Mouse (Mus musculus) cerebellum, postnatal 10 days (tissue): ENCODE measurements around the gene Amz2.
A peak's percentile ranks its signal among the peaks of the same experiment; 100 is the strongest.

Experiments
- DNase-seq, 2 experiments: peaks; one replicate each; pipeline ENCODE4 v3.0.0; 2021; ENCODE audit warnings: mixed read lengths in 2 of 2

Amz2 gene

GRCm38 (mm10) chr11:109422263-109422662 lies 3.5 kb upstream of the Amz2 start:
- no peak for DNase-seq

GRCm38 (mm10) chr11:109423294-109423693 lies 2.5 kb upstream of the Amz2 start:
- peak; percentile 29 to 35 for DNase-seq

- DNase-seq, result no peak
Observed at GRCm38 (mm10) chr11:109426272-109426586, 483 bp downstream of the Amz2 start.

GRCm38 (mm10) chr11:109427353-109427752 lies 1.6 kb downstream of the Amz2 start:
- DNase-seq, result no peak

- no peak for DNase-seq
Observed at GRCm38 (mm10) chr11:109434233-109434798, 8.6 kb downstream of the Amz2 start.

GRCm38 (mm10) chr11:109436889-109437288 lies 11.1 kb downstream of the Amz2 start:
- DNase-seq, result no peak

GRCm38 (mm10) chr11:109439209-109439608 lies 13.5 kb downstream of the Amz2 start:
- DNase-seq, result peak in 1 of 2 experiments; percentile 21

- DNase-seq, result peak; percentile 74
Observed at GRCm38 (mm10) chr11:109439829-109440340, 14.1 kb downstream of the Amz2 start.

GRCm38 (mm10) chr11:109440641-109441040 lies 14.9 kb downstream of the Amz2 start:
- DNase-seq, result no peak

GRCm38 (mm10) chr11:109441119-109441518 lies 15.4 kb downstream of the Amz2 start:
- DNase-seq, result peak; percentile 59 to 62

- no peak for DNase-seq
Observed at GRCm38 (mm10) chr11:109442166-109442730, 16.5 kb downstream of the Amz2 start.

- DNase-seq, result no peak
Observed at GRCm38 (mm10) chr11:109443468-109444263, 17.9 kb downstream of the Amz2 start.

- peak; percentile 68 to 69 for DNase-seq
Observed at GRCm38 (mm10) chr11:109444600-109444999, 18.9 kb downstream of the Amz2 start.

GRCm38 (mm10) chr11:109445438-109446035 lies 19.8 kb downstream of the Amz2 start:
- DNase-seq, result peak; percentile 47 to 88

- no peak for DNase-seq
Observed at GRCm38 (mm10) chr11:109451169-109451568, 25.4 kb downstream of the Amz2 start.

GRCm38 (mm10) chr11:109456261-109456660 lies 30.5 kb downstream of the Amz2 start:
- no peak for DNase-seq

- DNase-seq, result no peak
Observed at GRCm38 (mm10) chr11:109458165-109458564, 32.4 kb downstream of the Amz2 start.

- no peak for DNase-seq
Observed at GRCm38 (mm10) chr11:109460586-109460985, 34.8 kb downstream of the Amz2 start.

GRCm38 (mm10) chr11:109465068-109465467 lies 39.3 kb downstream of the Amz2 start:
- no peak for DNase-seq

- DNase-seq, result no peak
Observed at GRCm38 (mm10) chr11:109466987-109467386, 41.2 kb downstream of the Amz2 start.

GRCm38 (mm10) chr11:109468133-109468532 lies 42.4 kb downstream of the Amz2 start:
- no peak for DNase-seq

GRCm38 (mm10) chr11:109470170-109470569 lies 44.4 kb downstream of the Amz2 start:
- no peak for DNase-seq
